17 mouse cellular contexts compared by ENCODE assay signal in genomic region chr5:83958800-83959199, GRCm38 (mm10).
"Had no signal": no experiment of that assay in that cellular context is flagged by ENCODE, and none has a peak within 500 bp of the region (broad histone marks: within the 10 kb centered on the region; RNA-seq: fewer than 3 reads in every experiment).

No protein-coding gene starts in this region.

- H3K27ac ChIP-seq: lung, embryonic 15.5 days; macrophage; midbrain, embryonic 13.5 days; midbrain, embryonic 15.5 days; neural tube, embryonic 12.5 days; stomach, embryonic 15.5 days; stomach, postnatal 0 days had no signal

- DNase-seq: lung, adult 2 months; lung, postnatal 14 days; lung, postnatal 36 days; right cerebral cortex, postnatal 14 days; thymus, adult 2 months; thymus, postnatal 25 days; thymus, postnatal 4 days had no signal

- H3K4me1 ChIP-seq: lung, embryonic 15.5 days; midbrain, embryonic 13.5 days; midbrain, embryonic 15.5 days; neural tube, embryonic 12.5 days; stomach, embryonic 15.5 days had no signal

- H3K27me3 ChIP-seq: lung, embryonic 15.5 days; megakaryocyte, embryonic 14.5 days; midbrain, embryonic 13.5 days; midbrain, embryonic 15.5 days; neural tube, embryonic 12.5 days; stomach, embryonic 15.5 days had no signal

- H3K36me3 ChIP-seq: lung, embryonic 15.5 days; midbrain, embryonic 13.5 days; midbrain, embryonic 15.5 days; neural tube, embryonic 12.5 days; stomach, embryonic 15.5 days had no signal

- H3K9ac ChIP-seq: lung, embryonic 15.5 days; midbrain, embryonic 13.5 days; midbrain, embryonic 15.5 days; neural tube, embryonic 12.5 days; stomach, embryonic 15.5 days had no signal

- H3K4me2 ChIP-seq: lung, embryonic 15.5 days; midbrain, embryonic 11.5 days; midbrain, embryonic 13.5 days; midbrain, embryonic 15.5 days; neural tube, embryonic 12.5 days; stomach, embryonic 15.5 days had no signal

- H3K9me3 ChIP-seq: lung, embryonic 15.5 days; megakaryocyte, embryonic 14.5 days; midbrain, embryonic 13.5 days; midbrain, embryonic 15.5 days; neural tube, embryonic 12.5 days; stomach, embryonic 15.5 days had no signal

- ATAC-seq: lung, postnatal 0 days; midbrain, embryonic 13.5 days; midbrain, embryonic 15.5 days had no signal

- H3K4me3 ChIP-seq: lung, embryonic 15.5 days; megakaryocyte, embryonic 14.5 days; midbrain, embryonic 13.5 days; midbrain, embryonic 15.5 days; neural tube, embryonic 12.5 days; stomach, embryonic 15.5 days had no signal
